Comparison of ENCODE assay signal across 22 mouse cellular contexts in genomic region chr4:15205114-15205513, GRCm38 (mm10).
"Had no signal": no experiment of that assay in that cellular context is flagged by ENCODE, and none has a peak within 500 bp of the region (broad histone marks: within the 10 kb centered on the region; RNA-seq: fewer than 3 reads in every experiment).

No protein-coding gene starts in this region.

- H3K27ac ChIP-seq: layer of hippocampus, adult 2 months; limb, embryonic 10.5 days; limb, embryonic 13.5 days; liver, embryonic 14.5 days; macrophage; midbrain, embryonic 12.5 days; midbrain, embryonic 15.5 days; neural tube, embryonic 12.5 days; neural tube, embryonic 15.5 days; stomach, postnatal 0 days had no signal

- H3K9me3 ChIP-seq: limb, embryonic 10.5 days; limb, embryonic 13.5 days; midbrain, embryonic 12.5 days; midbrain, embryonic 15.5 days; neural tube, embryonic 12.5 days; neural tube, embryonic 15.5 days had no signal

- ATAC-seq: liver, postnatal 0 days; midbrain, embryonic 15.5 days had no signal

- H3K4me1 ChIP-seq: limb, embryonic 10.5 days; midbrain, embryonic 12.5 days; midbrain, embryonic 15.5 days; neural tube, embryonic 12.5 days; neural tube, embryonic 15.5 days had no signal

- H3K27me3 ChIP-seq: limb, embryonic 13.5 days; midbrain, embryonic 12.5 days; midbrain, embryonic 15.5 days; neural tube, embryonic 12.5 days; neural tube, embryonic 15.5 days had no signal

- H3K36me3 ChIP-seq: limb, embryonic 10.5 days; limb, embryonic 13.5 days; midbrain, embryonic 12.5 days; midbrain, embryonic 15.5 days; neural tube, embryonic 12.5 days; neural tube, embryonic 15.5 days had no signal

- H3K4me3 ChIP-seq: layer of hippocampus, adult 2 months; limb, embryonic 10.5 days; limb, embryonic 13.5 days; midbrain, embryonic 12.5 days; midbrain, embryonic 15.5 days; neural tube, embryonic 12.5 days; neural tube, embryonic 15.5 days had no signal

- DNase-seq: kidney, adult 9 months; kidney, postnatal 14 days; kidney, postnatal 4 days; layer of hippocampus, adult 9-11 months; liver; liver, postnatal 0 days; right cerebral cortex, adult 18-20 months; right cerebral cortex, postnatal 14 days; right cerebral cortex, postnatal 4 days; thymus, adult 18-20 months; thymus, postnatal 36 days had no signal

- H3K9ac ChIP-seq: limb, embryonic 13.5 days; liver, embryonic 14.5 days; liver, postnatal 0 days; lung, embryonic 14.5 days; midbrain, embryonic 12.5 days; midbrain, embryonic 15.5 days; neural tube, embryonic 12.5 days; neural tube, embryonic 15.5 days had no signal

- H3K4me2 ChIP-seq: limb, embryonic 13.5 days; lung, embryonic 14.5 days; midbrain, embryonic 12.5 days; midbrain, embryonic 15.5 days; neural tube, embryonic 12.5 days; neural tube, embryonic 15.5 days had no signal
